Mouse (Mus musculus) ES-E14 (cell line): ENCODE measurements at regions not wholly inside any gene's neighbourhood (a gene's known extent, or its start where the extent isn't known, plus 50 kb on each side); places are given as distances from the start of the nearest gene placed in this dataset.

Experiments used
- CHD2 ChIP-seq: IDR thresholded peaks from 2 replicates; pipeline ENCODE4 v1.6.1; 2014; ENCODE audit warnings: mild to moderate bottlenecking, low read depth, low read length, inconsistent platforms
- ZC3H11A ChIP-seq: IDR thresholded peaks from 2 replicates; pipeline ENCODE4 v1.6.1; 2012; ENCODE audit warnings: low read depth, mild to moderate bottlenecking, inconsistent platforms, low read length, borderline replicate concordance

- no peak for TF ChIP-seq ZC3H11A
- TF ChIP-seq CHD2 = no peak
Measured at GRCm38 (mm10) chr6:51021206-51021605, 367.0 kb upstream of the Npvf start.
